Mouse (Mus musculus) testis, adult 2 months (tissue): ENCODE results near the gene Cpt1a.

Experiments used
- CTCF ChIP-seq: fragments of 200-500 bp; IDR thresholded peaks from 2 replicates; pipeline ENCODE4 v1.5.1; 2012; ENCODE audit warnings: low read depth, mild to moderate bottlenecking, inconsistent platforms, low read length, moderate library complexity; ENCODE audit not compliant: control insufficient read depth, insufficient read depth, insufficient replicate concordance
- POLR2A ChIP-seq: fragments of 200-500 bp; IDR thresholded peaks from 2 replicates; pipeline ENCODE4 v1.6.1; 2012; ENCODE audit warnings: low read depth, mild to moderate bottlenecking, inconsistent platforms, low read length, moderate library complexity; ENCODE audit not compliant: control insufficient read depth

DNA sequence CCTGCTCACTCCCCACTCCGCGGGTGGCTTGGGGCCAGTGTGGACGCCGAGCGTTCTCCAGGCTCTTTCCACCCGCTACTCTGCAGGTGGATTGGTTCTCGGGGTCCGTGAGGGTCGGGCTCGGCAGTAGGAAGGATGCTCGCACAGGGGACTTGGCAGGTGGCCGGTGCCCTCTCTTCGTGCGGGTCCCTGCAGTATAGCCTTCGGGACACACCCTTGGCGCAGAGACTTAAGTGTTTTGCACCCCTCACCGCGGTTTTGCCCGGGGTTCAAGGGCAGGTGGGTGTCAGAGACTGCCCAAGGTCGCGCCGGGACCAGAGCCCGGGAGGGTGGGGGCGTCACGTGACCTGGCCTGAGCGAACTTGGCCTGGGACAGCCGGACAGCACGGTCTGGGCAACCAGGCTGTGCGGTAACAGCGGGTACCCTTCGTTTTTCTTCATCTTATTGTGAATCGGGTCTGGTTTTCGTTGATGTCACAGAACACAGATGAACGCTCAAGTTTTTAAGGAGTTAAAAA, 1.7 kb downstream of the Cpt1a start:
- TF ChIP-seq CTCF, result no peak
- no peak for TF ChIP-seq POLR2A
